Mouse (Mus musculus) heart, embryonic 16.5 days (tissue): ENCODE measurements around the gene Trap1. TPM values are rescaled to one million over a fixed set of nuclear protein-coding genes. Genes with fewer than 3 reads are reported as not detected.

Experiments
- ATAC-seq: fragments of 200-750 bp; cut with Nextera tagmentation; replicated peaks from 2 replicates; pipeline ENCODE4 v1.8.0; 2017; ENCODE audit warnings: moderate number of reproducible peaks; ENCODE audit not compliant: insufficient read depth, low FRiP score; ENCODE audit errors: extremely low read depth
- H3K27ac ChIP-seq: fragments of 300-500 bp; sonication (generic); 2 replicates; pipeline ENCODE4 v1.5.1; 2014; ENCODE audit warnings: mild to moderate bottlenecking, low read length, control low read depth, moderate library complexity
- H3K27me3 ChIP-seq: fragments of 300-500 bp; sonication (generic); 2 replicates; pipeline ENCODE4 v1.6.1; 2014; ENCODE audit warnings: low read length, mixed read lengths; ENCODE audit not compliant: control insufficient read depth, insufficient read depth
- H3K36me3 ChIP-seq: fragments of 300-500 bp; sonication (generic); 2 replicates; pipeline ENCODE4 v1.6.1; 2014; ENCODE audit not compliant: control insufficient read depth, insufficient read depth
- H3K4me1 ChIP-seq: fragments of 300-500 bp; sonication (generic); 2 replicates; pipeline ENCODE4 v1.6.1; 2014; ENCODE audit warnings: low read length, mixed read lengths; ENCODE audit not compliant: control insufficient read depth, insufficient read depth
- H3K4me2 ChIP-seq: fragments of 300-500 bp; sonication (generic); 2 replicates; pipeline ENCODE4 v1.6.1; 2014; ENCODE audit warnings: low read depth, mild to moderate bottlenecking, control low read depth, low read length
- H3K4me3 ChIP-seq: fragments of 300-500 bp; sonication (generic); 2 replicates; pipeline ENCODE4 v1.5.1; 2014; ENCODE audit warnings: mild to moderate bottlenecking, control low read depth, low read length
- H3K9ac ChIP-seq: fragments of 300-500 bp; sonication (generic); 2 replicates; pipeline ENCODE4 v1.6.1; 2014; ENCODE audit warnings: low read length, control low read depth
- H3K9me3 ChIP-seq: fragments of 300-500 bp; sonication (generic); replicated peaks from 2 replicates; pipeline ENCODE4 v1.6.1; 2016; ENCODE audit warnings: low read length; ENCODE audit not compliant: control insufficient read depth
- WGBS: fragments of 180-500 bp; shearing (Covaris S2); extraction: QIAGEN DNeasy Blood & Tissue Kit; methylation state at CpG from one replicate; pipeline ENCODE4 v1.1.7; 2014; 5-methylcytosine and 5-hydroxymethylcytosine counted together
- polyA plus RNA-seq: library from polyadenylated mRNA; unstranded; fragments of >200 nt; fragmentation: Nextera tagmentation; extraction: Ambion mirVana; gene quantifications from 2 replicates; pipeline ENCODE4 v1.2.1, GENCODE M21; 2015

The Trap1 gene
- polyA plus RNA-seq = 128 and 142 TPM in 2 replicates

DNA sequence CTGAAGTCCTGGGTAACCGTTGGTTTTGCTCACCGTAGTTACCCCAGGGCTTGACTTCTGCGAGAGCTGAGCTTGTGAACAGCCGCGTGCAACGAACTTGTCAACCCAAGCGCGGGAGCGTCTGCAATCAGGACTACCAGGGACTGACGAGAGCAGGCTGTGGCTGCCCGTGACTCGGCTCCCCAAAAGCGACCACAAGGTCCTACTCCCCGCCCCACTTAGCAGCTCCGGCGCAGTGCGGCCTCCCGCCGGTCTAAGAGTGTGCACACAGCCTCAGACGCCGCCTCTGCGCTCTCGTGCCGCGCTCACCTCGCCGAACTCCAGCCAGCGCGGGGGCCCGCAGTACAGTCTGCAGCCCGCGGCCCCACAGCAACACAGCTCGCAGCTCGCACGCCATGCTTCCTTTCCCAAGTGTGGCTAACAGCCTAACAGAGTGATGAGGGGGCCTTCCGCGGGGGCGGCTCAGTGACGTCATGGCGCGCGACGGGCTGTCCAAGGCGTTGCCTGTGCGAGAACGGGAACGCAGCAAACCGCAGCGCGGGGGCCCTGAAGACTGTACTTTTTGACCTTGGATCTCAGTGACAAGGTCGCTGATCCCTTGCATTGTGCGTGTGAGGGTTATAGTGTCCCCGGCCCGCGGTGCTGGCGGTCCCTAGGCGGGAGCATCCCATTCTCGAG is at the start of gene Trap1:
Gene Trap1 (minus strand): TSS at position 444 of the 678 bp plus-strand sequence.
- Histone ChIP-seq H3K9me3 (no peaks in the 10 kb centered on the region), H3K4me1 (peaks cover 40% of the 10 kb centered on the region), H3K9ac (peak within 1 kb of the TSS; percentile 92), H3K4me2 (peak within 1 kb of the TSS; percentile 76), H3K4me3 (peak within 1 kb of the TSS; percentile 91), H3K27me3 (no peaks in the 10 kb centered on the region), H3K36me3 (0 out of 2 replicates have a peak, but pooled peaks cover 9% of the 10 kb centered on the region), H3K27ac (peak within 1 kb of the TSS; percentile 94)
- WGBS = under 1% methylated on average over 58 of the region's 58 CpGs
- ATAC-seq = peak; percentile 89

GRCm38 (mm10) chr16:4117072-4117471 is 39.4 kb upstream of the Trap1 start:
- 36% methylated on average over 4 of the region's 4 CpGs for WGBS
- Histone ChIP-seq H3K4me2 (no peak overlapping the region), H3K27ac (no peak overlapping the region), H3K9me3 (no peaks in the 10 kb centered on the region), H3K36me3 (peaks cover 47% of the 10 kb centered on the region), H3K27me3 (no peaks in the 10 kb centered on the region), H3K4me1 (peaks cover 5% of the 10 kb centered on the region), H3K4me3 (no peak overlapping the region), H3K9ac (no peak overlapping the region)
- peak; percentile 87 for ATAC-seq

- Histone ChIP-seq H3K4me2 (no peak overlapping the region), H3K4me1 (no peaks in the 10 kb centered on the region), H3K27me3 (no peaks in the 10 kb centered on the region), H3K9ac (no peak overlapping the region), H3K36me3 (peaks cover 41% of the 10 kb centered on the region), H3K4me3 (no peak overlapping the region), H3K27ac (no peak overlapping the region), H3K9me3 (no peaks in the 10 kb centered on the region)
- 85% methylated on average over 2 of the region's 2 CpGs for WGBS
- ATAC-seq = no peak
These were observed 22.7 kb upstream of the Trap1 start for GRCm38 (mm10) chr16:4100374-4100773.

DNA sequence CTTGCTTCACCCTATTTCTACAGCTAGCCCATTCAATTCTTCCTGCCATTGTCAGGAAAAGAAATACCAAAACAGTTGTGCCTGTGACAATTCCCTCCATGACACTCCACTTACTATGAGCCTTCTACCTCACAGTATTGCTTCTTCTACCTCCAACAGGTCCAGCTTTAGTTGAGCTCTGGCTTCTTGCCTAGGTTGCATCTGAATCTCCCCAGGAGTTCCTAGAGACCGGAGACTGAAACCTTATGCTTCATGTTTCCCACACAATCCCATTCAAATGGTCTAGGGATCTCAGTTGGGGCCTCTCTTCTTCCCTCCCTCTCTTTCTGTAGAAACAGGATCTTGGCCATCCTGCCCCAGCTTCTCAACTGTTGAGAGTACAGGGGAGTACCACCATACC is 19.9 kb upstream of the Trap1 start:
- Histone ChIP-seq H3K4me1 (no peaks in the 10 kb centered on the region), H3K27ac (no peak overlapping the region), H3K4me3 (no peak overlapping the region), H3K27me3 (no peaks in the 10 kb centered on the region), H3K9ac (no peak overlapping the region), H3K4me2 (no peak overlapping the region), H3K9me3 (no peaks in the 10 kb centered on the region), H3K36me3 (peaks cover 66% of the 10 kb centered on the region)
- 93% methylated on average over 1 of the region's 1 CpGs for WGBS
- ATAC-seq = no peak

GRCm38 (mm10) chr16:4096898-4097297 is 19.3 kb upstream of the Trap1 start:
- Histone ChIP-seq H3K9me3 (no peaks in the 10 kb centered on the region), H3K27me3 (no peaks in the 10 kb centered on the region), H3K4me1 (no peaks in the 10 kb centered on the region), H3K9ac (no peak overlapping the region), H3K36me3 (peaks cover 70% of the 10 kb centered on the region), H3K4me3 (no peak overlapping the region), H3K27ac (no peak overlapping the region), H3K4me2 (no peak overlapping the region)
- no peak for ATAC-seq

DNA sequence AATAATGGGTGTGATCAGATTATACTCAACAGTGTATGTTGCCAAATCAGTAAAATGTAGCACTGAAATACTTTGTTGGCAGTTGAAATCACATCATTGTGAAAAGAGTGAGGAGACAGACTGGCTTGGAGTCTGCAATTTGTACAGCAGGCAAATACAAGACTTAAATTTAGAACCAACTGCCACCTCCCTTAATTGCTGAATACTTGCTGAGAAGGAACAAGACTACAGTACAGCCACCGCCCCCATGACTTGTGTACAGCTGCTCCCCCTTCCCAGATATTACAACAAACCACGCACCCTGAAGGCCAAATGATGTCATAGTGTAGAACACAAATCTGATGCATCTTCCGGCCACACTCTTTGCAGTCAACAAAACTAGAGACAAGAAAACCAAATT is 18.5 kb upstream of the Trap1 start:
- no peak overlapping the region for H3K4me2 ChIP-seq
- H3K4me3 ChIP-seq = no peak overlapping the region
- no peak overlapping the region for H3K9ac ChIP-seq
- H3K27ac ChIP-seq = no peak overlapping the region
- H3K27me3 ChIP-seq = no peaks in the 10 kb centered on the region
- no peaks in the 10 kb centered on the region for H3K9me3 ChIP-seq
- ATAC-seq = no peak
- peaks cover 74% of the 10 kb centered on the region for H3K36me3 ChIP-seq
- WGBS = 92% methylated on average over 3 of the region's 3 CpGs
- H3K4me1 ChIP-seq = no peaks in the 10 kb centered on the region

DNA sequence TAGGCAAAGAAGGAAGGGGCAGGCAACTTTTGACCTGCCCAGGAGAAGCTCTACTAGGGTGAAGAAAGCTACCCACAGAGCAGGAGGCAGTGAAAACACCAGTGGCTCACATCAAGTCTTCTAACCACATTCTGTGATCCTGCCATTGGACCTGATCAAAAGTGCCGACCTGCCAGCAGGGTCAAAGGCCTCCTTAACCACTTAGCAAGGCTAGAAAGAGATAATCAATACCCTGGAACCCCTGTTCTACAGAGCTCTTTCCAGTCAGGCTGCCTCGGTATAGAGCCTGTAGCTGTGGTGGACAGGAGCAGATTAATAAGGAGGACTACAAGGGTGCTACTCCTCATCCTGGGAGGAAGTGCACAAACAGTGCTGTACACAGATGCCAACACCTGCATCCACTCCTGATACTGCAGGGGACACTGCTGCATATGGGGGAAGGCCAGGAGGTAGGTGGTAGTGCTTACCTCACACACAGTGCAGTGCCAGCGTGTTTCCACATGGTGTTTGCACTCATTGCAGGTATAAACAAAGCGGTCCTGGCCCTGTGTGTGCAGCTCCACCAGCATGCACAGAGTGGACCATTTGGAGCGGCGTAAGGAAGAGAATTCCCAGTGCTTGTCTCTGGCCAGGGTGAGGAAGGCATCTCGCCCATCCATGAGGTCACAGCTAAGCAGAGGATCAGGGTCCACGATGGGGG is 9.7 kb upstream of the Trap1 start:
- H3K9me3 ChIP-seq = no peaks in the 10 kb centered on the region
- no peak overlapping the region for H3K27ac ChIP-seq
- WGBS = 90% methylated on average over 8 of the region's 8 CpGs
- no peaks in the 10 kb centered on the region for H3K4me1 ChIP-seq
- peaks cover 74% of the 10 kb centered on the region for H3K36me3 ChIP-seq
- no peak overlapping the region for H3K4me3 ChIP-seq
- H3K9ac ChIP-seq = no peak overlapping the region
- H3K4me2 ChIP-seq = no peak overlapping the region
- ATAC-seq = no peak
- no peaks in the 10 kb centered on the region for H3K27me3 ChIP-seq

GRCm38 (mm10) chr16:4085851-4086387 is 8.3 kb upstream of the Trap1 start:
- H3K4me2 ChIP-seq = no peak overlapping the region
- H3K27ac ChIP-seq = no peak overlapping the region
- no peak overlapping the region for H3K9ac ChIP-seq
- no peak for ATAC-seq
- peaks cover 69% of the 10 kb centered on the region for H3K36me3 ChIP-seq
- H3K27me3 ChIP-seq = no peaks in the 10 kb centered on the region
- no peak overlapping the region for H3K4me3 ChIP-seq
- H3K9me3 ChIP-seq = no peaks in the 10 kb centered on the region
- peaks cover 5% of the 10 kb centered on the region for H3K4me1 ChIP-seq
- 90% methylated on average over 9 of the region's 9 CpGs for WGBS

DNA sequence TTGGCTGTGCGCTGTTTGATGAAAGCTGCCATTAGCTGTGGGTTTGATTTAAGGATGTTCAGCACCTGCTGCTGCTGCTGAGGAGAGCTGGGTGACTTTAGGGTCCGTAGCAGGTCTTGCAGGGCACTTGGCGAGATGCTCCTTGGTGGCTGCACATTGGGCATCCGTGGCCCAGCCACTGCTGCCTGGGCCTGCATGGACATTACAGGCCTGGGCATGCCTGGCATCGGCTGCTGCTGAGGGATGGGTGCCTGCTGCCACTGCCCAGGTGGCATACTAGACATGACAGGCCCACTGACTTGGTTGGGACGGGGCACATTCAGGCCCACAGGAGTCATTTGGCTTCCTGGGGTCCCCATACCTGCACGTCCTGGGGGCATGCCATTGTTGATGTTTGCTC is 7.4 kb upstream of the Trap1 start:
- Histone ChIP-seq H3K27ac (no peak overlapping the region), H3K27me3 (no peaks in the 10 kb centered on the region), H3K9ac (no peak overlapping the region), H3K4me2 (no peak overlapping the region), H3K36me3 (peaks cover 62% of the 10 kb centered on the region), H3K4me3 (no peak overlapping the region), H3K9me3 (no peaks in the 10 kb centered on the region), H3K4me1 (peaks cover 12% of the 10 kb centered on the region)
- no peak for ATAC-seq
- WGBS = 95% methylated on average over 7 of the region's 7 CpGs
